Mouse (Mus musculus) embryonic facial prominence, embryonic 12.5 days (tissue): ENCODE data around the gene Ap5z1. TPM values are rescaled to one million over a fixed set of nuclear protein-coding genes. Genes with fewer than 3 reads are reported as not detected.
A peak's percentile ranks its signal among the peaks of the same experiment; 100 is the strongest.

ENCODE experiments used
- ATAC-seq: fragments of 200-750 bp; cut with Nextera tagmentation; 2 replicates; pipeline ENCODE4 v1.8.0; 2017; ENCODE audit not compliant: insufficient number of reproducible peaks, insufficient read depth, low FRiP score, low TSS enrichment
- H3K27ac ChIP-seq: fragments of 300-500 bp; sonication (generic); 2 replicates; pipeline ENCODE4 v1.5.1; 2016; ENCODE audit warnings: mild to moderate bottlenecking
- H3K27me3 ChIP-seq: fragments of 300-500 bp; sonication (generic); 2 replicates; pipeline ENCODE4 v1.6.1; 2016; ENCODE audit warnings: mild to moderate bottlenecking, moderate library complexity
- H3K36me3 ChIP-seq: fragments of 300-500 bp; sonication (generic); 2 replicates; pipeline ENCODE4 v1.6.1; 2016; ENCODE audit warnings: mild to moderate bottlenecking
- H3K4me1 ChIP-seq: fragments of 300-500 bp; sonication (generic); 2 replicates; pipeline ENCODE4 v1.6.1; 2016
- H3K4me2 ChIP-seq: fragments of 300-500 bp; sonication (generic); replicated peaks from 2 replicates; pipeline ENCODE4 v1.6.1; 2016; ENCODE audit warnings: mild to moderate bottlenecking, moderate library complexity
- H3K4me3 ChIP-seq: fragments of 300-500 bp; sonication (generic); 2 replicates; pipeline ENCODE4 v1.5.1; 2016; ENCODE audit warnings: mild to moderate bottlenecking
- H3K9ac ChIP-seq: fragments of 300-500 bp; sonication (generic); 2 replicates; pipeline ENCODE4 v1.6.1; 2016; ENCODE audit warnings: mild to moderate bottlenecking, moderate library complexity
- H3K9me3 ChIP-seq: fragments of 300-500 bp; sonication (generic); 2 replicates; pipeline ENCODE4 v1.6.1; 2016; ENCODE audit warnings: mild to moderate bottlenecking, moderate library complexity
- WGBS: fragments of 180-500 bp; shearing (Covaris S2); methylation state at CpG from one replicate; pipeline ENCODE4 v1.1.7; 2016; 5-methylcytosine and 5-hydroxymethylcytosine counted together
- polyA plus RNA-seq: library from polyadenylated mRNA; unstranded; fragments of >200 nt; fragmentation: Nextera tagmentation; extraction: Ambion mirVana; gene quantifications from 2 replicates; pipeline ENCODE4 v1.2.1, GENCODE M21; 2016

Ap5z1 gene
- polyA plus RNA-seq, 1 experiment from 2014 or later = 10.8 TPM

DNA sequence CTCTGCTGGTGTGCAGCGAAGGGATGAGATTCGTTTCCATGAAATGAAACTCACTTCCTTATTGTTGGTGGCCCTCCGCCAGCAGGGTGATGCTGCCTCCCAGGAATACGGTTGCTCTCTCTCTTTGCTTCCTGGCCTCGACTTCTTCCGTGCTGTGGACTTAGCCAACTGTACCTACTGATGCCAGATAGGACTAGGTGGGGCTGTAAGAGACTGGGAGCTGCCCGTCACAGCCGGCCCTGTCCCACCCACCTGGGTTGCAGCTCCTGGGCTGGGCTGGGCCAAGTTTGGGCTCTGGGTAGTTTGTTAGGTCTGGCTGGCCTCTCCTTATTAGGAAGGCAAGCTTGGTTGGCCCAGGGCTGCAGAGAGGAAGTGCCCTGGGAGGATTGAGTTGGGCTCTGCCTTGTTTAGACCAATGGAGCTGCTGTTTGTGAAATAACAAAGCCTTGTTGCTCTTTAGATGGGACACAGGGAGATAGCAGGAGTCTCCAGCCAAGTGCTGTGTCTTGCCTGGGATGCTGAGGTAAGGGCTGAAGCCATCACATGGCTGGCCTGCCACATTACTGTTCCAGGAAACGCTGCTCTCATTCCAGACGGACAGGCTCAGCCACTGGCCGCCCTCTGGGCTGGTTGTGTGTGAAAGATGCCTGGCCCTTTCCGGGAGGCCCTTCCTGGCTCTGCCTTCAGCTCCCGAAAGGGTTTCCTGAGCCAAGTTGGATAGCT, 39.0 kb upstream of the Ap5z1 start:
- H3K4me3 ChIP-seq = no peak overlapping the region
- no peaks in the 10 kb centered on the region for H3K9me3 ChIP-seq
- no peaks in the 10 kb centered on the region for H3K27me3 ChIP-seq
- no peak overlapping the region for H3K4me2 ChIP-seq
- ATAC-seq = no peak
- H3K4me1 ChIP-seq = peaks cover 18% of the 10 kb centered on the region
- WGBS = 53% methylated on average over 13 of the region's 13 CpGs
- no peak overlapping the region; the same call in 1 of the 2 replicates for H3K9ac ChIP-seq
- peaks cover 18% of the 10 kb centered on the region for H3K36me3 ChIP-seq
- peak overlapping the region; percentile 66 for H3K27ac ChIP-seq

DNA sequence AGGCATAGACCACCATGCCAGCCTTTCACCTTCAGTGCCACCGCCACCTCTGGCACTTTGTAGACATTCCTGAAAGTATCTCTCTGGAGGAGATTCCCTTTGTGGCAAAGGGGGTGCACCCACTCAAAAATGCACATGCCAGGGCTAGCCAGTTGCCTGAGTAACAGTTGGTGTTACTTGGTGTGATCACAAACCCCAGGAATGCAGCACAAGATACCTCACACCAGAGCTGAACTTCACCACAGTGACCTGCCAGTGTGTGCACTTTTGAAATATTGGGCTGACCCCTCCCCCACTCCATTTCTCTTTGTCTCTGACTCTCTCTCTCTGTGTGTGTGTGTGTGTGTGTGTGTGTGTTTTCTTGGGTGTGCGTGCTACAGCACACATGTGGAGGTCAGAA, 37.3 kb upstream of the Ap5z1 start:
- Histone ChIP-seq H3K9ac (no peak overlapping the region), H3K9me3 (no peaks in the 10 kb centered on the region), H3K27ac (no peak overlapping the region), H3K27me3 (no peaks in the 10 kb centered on the region), H3K4me2 (no peak overlapping the region), H3K36me3 (0 out of 2 replicates have a peak, but pooled peaks cover 5% of the 10 kb centered on the region), H3K4me3 (no peak overlapping the region), H3K4me1 (peaks cover 25% of the 10 kb centered on the region)
- WGBS = 91% methylated on average over 2 of the region's 2 CpGs
- no peak for ATAC-seq

DNA sequence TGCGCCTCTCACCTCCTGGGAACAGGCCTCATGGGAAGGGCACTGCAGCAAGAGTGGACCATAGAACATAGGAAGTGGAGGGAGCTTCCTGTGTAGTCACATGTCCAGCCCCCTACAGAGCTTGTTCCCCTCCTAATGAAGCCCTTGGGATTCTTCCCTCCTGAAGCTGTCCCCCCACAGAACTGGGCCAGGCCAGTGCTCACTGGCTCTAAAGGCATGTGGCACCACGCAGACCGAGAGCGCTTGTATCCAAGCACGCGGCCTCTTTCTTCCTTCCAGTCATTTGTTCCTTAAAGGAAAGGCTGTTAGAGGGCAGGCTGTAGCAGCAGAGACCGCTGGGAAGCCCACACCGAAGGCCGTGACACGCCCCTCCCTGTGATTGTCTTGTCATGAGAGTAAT, 35.9 kb upstream of the Ap5z1 start:
- H3K27ac ChIP-seq = no peak overlapping the region
- no peak overlapping the region for H3K4me3 ChIP-seq

DNA sequence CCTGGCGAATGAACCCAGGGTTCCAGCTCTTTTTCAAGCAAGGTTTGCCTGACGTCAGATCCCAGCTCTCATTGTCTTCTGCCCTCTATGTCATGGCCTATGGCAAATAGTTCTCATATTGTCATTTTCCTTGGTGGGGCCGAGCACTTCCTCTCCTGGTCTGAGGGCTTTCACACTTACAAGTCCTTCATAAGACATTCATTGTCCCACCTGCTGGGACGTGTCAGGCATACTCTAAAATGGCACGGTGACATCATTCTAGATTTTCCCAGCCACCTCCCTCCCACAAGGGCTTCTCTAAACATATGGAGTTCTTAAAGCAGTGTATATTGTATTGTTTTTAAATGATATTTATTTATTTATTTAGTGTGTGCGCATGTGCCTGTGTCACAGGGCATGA, 35.1 kb upstream of the Ap5z1 start:
- peaks cover 45% of the 10 kb centered on the region for H3K4me1 ChIP-seq
- no peak for ATAC-seq
- H3K9me3 ChIP-seq = no peaks in the 10 kb centered on the region
- no peak overlapping the region for H3K27ac ChIP-seq
- H3K4me3 ChIP-seq = no peak overlapping the region
- no peaks in the 10 kb centered on the region for H3K27me3 ChIP-seq
- no peak overlapping the region for H3K4me2 ChIP-seq
- H3K9ac ChIP-seq = no peak overlapping the region
- H3K36me3 ChIP-seq = 0 out of 2 replicates have a peak, but pooled peaks cover 5% of the 10 kb centered on the region
- 81% methylated on average over 6 of the region's 6 CpGs for WGBS

More for the DNA sequence above, 35.9 kb upstream of the Ap5z1 start:
- WGBS = 81% methylated on average over 10 of the region's 10 CpGs
- no peak for ATAC-seq
- Histone ChIP-seq H3K36me3 (0 out of 2 replicates have a peak, but pooled peaks cover 5% of the 10 kb centered on the region), H3K4me1 (peaks cover 37% of the 10 kb centered on the region), H3K27me3 (no peaks in the 10 kb centered on the region), H3K9ac (no peak overlapping the region), H3K4me2 (no peak overlapping the region), H3K9me3 (no peaks in the 10 kb centered on the region)

DNA sequence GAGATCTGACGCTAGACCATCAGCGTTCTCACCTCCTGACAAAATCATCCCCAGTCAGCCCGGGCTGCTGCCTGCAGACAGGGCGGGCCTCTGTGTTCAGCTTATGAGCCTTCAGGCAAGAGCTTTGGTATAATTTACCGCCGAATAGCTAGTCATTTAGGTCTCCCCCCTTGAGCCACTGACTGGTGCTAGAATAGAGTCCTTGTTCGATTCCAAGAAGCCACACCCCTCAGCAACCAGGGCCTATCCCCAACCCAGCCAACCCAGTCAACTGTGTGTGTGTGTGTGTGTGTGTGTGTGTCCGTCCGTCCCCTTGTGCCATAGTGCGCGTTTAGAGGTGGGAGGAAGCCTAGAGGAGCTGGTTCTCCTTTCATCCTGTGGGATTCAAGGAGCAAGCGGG, 32.7 kb upstream of the Ap5z1 start:
- H3K27me3 ChIP-seq = no peaks in the 10 kb centered on the region
- no peak for ATAC-seq
- H3K4me3 ChIP-seq = no peak overlapping the region
- peaks cover 2% of the 10 kb centered on the region; the same call in 1 of the 2 replicates for H3K9me3 ChIP-seq
- 42% methylated on average over 12 of the region's 12 CpGs for WGBS
- H3K4me2 ChIP-seq = no peak overlapping the region
- peaks cover 16% of the 10 kb centered on the region for H3K36me3 ChIP-seq
- peaks cover 37% of the 10 kb centered on the region for H3K4me1 ChIP-seq
- H3K9ac ChIP-seq = no peak overlapping the region
- no peak overlapping the region for H3K27ac ChIP-seq

DNA sequence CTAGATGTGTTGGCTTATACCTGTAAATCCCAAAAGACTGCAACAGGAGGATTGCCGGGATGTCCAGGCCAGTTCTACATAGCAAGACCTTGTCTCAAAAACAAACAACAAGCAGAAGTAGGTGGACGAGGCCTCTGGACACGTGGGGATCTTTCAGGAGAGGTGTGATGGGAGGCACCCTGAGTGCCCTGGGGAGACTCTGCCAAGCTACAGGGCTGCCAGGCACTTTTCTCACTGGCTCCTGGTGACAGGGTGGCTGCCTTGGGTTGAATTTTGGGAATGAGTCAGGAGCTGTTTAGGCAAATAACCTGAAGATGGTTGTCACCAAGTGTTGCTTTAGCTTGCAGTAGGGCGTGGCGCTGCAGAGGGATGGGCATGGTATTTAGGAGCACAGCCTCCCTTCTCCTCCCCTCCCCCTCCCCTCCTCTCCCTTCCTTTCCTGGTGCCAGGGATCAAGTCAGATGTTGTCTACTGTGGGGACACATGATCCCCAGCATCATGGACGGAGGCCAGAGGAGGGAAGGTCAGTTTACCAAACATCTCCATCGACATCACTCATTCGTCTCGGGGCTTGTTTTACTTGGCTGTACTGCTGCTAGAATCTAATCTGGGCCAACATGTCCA, 31.8 kb upstream of the Ap5z1 start:
- no peak for ATAC-seq
- no peak overlapping the region for H3K4me3 ChIP-seq
- H3K27me3 ChIP-seq = no peaks in the 10 kb centered on the region
- H3K36me3 ChIP-seq = peaks cover 24% of the 10 kb centered on the region
- 0 out of 2 replicates have a peak overlapping the region, but pooled peaks have one; percentile 54 for H3K27ac ChIP-seq
- no peak overlapping the region for H3K9ac ChIP-seq
- H3K9me3 ChIP-seq = peaks cover 5% of the 10 kb centered on the region; the same call in 1 of the 2 replicates
- 64% methylated on average over 9 of the region's 9 CpGs for WGBS
- peaks cover 37% of the 10 kb centered on the region for H3K4me1 ChIP-seq
- H3K4me2 ChIP-seq = no peak overlapping the region

DNA sequence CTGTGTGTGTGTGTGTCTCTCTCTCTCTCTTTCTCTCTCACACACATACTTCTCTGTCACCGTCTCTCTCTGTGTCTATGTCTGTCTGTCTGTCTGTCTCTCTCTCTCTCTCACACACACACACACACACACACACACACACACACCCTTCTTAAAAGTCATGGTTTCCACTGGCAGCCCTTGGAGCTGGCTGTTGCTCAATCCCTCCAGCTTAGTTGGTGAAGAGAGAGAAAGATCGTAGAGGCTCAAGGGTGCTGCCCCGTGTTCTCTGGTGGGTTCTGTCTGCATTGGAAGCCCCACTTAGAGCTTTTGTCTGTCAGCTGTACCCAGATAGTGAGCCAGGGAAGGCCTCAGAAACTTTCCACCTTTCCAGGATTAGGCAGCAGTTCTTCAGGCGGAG, 31.0 kb upstream of the Ap5z1 start:
- Histone ChIP-seq H3K27me3 (no peaks in the 10 kb centered on the region), H3K4me1 (peaks cover 37% of the 10 kb centered on the region), H3K36me3 (peaks cover 21% of the 10 kb centered on the region), H3K9ac (no peak overlapping the region), H3K9me3 (peaks cover 5% of the 10 kb centered on the region; the same call in 1 of the 2 replicates), H3K4me2 (no peak overlapping the region), H3K27ac (peak overlapping the region; percentile 59), H3K4me3 (no peak overlapping the region)
- 81% methylated on average over 4 of the region's 4 CpGs for WGBS
- ATAC-seq = no peak

DNA sequence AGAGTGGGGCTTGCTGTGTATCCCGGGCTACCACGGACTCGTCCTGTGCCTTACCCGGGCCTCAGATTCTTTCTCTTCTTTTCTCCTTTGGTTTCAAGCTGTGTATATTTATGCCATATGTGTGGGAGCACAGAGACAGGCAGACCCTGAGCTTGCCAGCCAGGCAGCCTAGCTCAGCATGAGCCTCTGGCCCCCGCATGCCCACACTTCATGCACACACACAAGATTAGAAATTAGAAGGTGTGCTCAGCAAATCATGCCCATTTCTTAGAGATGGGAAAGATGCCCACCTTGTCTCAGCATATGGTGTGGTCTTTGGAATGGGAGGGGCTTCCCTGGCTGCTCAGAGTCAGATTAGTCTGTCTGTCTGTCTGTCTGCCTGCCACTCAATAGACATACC, 29.7 kb upstream of the Ap5z1 start:
- H3K36me3 ChIP-seq = peaks cover 24% of the 10 kb centered on the region
- H3K9ac ChIP-seq = no peak overlapping the region
- WGBS = 71% methylated on average over 5 of the region's 5 CpGs
- no peak overlapping the region for H3K4me3 ChIP-seq
- H3K27ac ChIP-seq = no peak overlapping the region
- peaks cover 33% of the 10 kb centered on the region for H3K4me1 ChIP-seq
- no peaks in the 10 kb centered on the region for H3K27me3 ChIP-seq
- peaks cover 5% of the 10 kb centered on the region; the same call in 1 of the 2 replicates for H3K9me3 ChIP-seq
- ATAC-seq = no peak
- no peak overlapping the region for H3K4me2 ChIP-seq

DNA sequence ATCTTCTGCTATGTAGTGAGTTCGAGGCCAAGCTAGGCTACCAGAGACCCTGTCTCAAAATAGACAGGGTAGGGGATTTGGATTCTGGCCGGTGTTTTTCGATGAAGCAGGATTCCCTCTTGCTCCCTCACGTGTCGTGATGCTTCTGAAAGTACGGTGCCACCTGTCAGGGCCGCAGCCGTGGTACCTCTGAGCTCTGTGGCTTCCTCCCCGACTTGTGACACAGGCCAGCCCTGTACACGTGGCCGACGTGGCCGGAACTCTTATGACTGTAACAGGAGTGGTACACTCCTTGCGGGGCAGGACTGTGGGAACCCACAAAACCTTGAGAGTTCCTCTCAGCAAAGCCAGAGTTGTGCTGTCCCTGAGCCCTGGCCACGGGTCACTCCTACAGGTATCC, 28.0 kb upstream of the Ap5z1 start:
- Histone ChIP-seq H3K36me3 (peaks cover 24% of the 10 kb centered on the region), H3K4me3 (no peak overlapping the region), H3K27ac (no peak overlapping the region), H3K4me1 (peaks cover 41% of the 10 kb centered on the region), H3K9me3 (peaks cover 5% of the 10 kb centered on the region; the same call in 1 of the 2 replicates), H3K9ac (no peak overlapping the region), H3K27me3 (no peaks in the 10 kb centered on the region), H3K4me2 (no peak overlapping the region)
- 96% methylated on average over 15 of the region's 15 CpGs for WGBS
- no peak for ATAC-seq

DNA sequence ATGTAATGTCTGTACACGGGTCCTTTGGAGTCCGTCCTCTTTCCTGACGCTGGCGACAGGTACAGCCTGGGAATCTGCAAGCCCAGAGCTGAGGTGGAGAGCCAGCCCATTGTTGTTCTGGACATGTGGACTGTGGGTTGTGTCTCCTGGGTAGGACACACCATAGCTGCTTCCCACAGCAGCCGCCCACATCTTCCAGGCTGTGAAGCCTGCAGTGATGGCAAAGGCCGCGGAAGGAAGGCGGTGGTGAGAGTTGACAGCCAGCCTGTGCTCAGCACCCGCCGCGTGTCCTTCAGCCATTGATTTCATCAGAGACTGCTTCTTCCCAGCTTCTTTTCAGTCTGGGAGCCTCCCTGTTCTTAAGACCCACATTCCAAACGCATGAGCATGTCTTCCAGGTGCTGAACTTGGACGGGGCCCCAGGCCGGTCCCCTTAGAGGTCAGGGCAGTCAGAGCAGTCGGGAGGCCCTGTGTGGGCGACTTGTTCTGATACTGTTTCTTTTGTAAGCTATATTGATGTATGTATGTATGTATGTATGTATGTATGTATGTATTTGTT, 25.3 kb upstream of the Ap5z1 start:
- Histone ChIP-seq H3K4me1 (peaks cover 46% of the 10 kb centered on the region), H3K4me3 (no peak overlapping the region), H3K9me3 (peaks cover 5% of the 10 kb centered on the region; the same call in 1 of the 2 replicates), H3K36me3 (peaks cover 24% of the 10 kb centered on the region), H3K27me3 (no peaks in the 10 kb centered on the region), H3K27ac (no peak overlapping the region), H3K4me2 (no peak overlapping the region), H3K9ac (no peak overlapping the region)
- ATAC-seq = no peak
- WGBS = 86% methylated on average over 16 of the region's 16 CpGs

DNA sequence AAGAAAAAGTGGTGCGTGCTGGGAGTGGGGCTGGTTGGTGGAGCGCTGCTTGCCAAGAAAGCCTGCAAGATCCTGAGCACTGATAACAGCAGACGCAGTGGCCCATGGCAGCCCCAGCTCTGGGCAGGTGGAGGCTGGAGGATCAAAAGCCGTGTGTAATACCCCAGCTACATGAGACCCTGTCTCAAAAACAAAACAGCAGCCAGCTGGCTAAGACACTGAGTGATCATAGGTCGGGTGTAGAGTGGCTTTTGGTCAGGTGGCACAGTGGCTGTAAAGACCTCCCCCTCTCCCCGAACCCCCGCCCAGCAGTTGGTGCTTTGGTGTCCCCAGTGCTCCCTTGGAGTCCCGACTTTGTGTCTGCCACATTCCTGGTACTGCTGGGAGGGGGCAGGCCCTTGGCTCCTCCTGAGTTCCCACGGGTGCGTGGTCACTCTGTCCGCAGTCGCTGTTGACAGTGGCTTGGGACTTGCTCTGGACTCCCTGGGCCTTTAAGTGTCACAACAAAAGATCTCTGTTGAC, 23.8 kb upstream of the Ap5z1 start:
- no peak overlapping the region for H3K9ac ChIP-seq
- peak overlapping the region; percentile 90 for H3K27ac ChIP-seq
- peaks cover 5% of the 10 kb centered on the region; the same call in 1 of the 2 replicates for H3K9me3 ChIP-seq
- H3K4me1 ChIP-seq = peaks cover 49% of the 10 kb centered on the region
- peak; percentile 25 for ATAC-seq
- H3K4me3 ChIP-seq = peak overlapping the region; percentile 28
- peak overlapping the region; percentile 56 for H3K4me2 ChIP-seq
- no peaks in the 10 kb centered on the region for H3K27me3 ChIP-seq
- peaks cover 23% of the 10 kb centered on the region for H3K36me3 ChIP-seq
- WGBS = 2% methylated on average over 12 of the region's 12 CpGs
